Mouse (Mus musculus) liver, embryonic 14.5 days (tissue): Measurements from ENCODE around the gene Cc2d2b. TPM values are rescaled to one million over a fixed set of nuclear protein-coding genes. Genes with fewer than 3 reads are reported as not detected.

Source experiments
- ATAC-seq: fragments of 200-750 bp; cut with Nextera tagmentation; 2 replicates; pipeline ENCODE4 v1.8.0; 2017; ENCODE audit warnings: moderate number of reproducible peaks, mild to moderate bottlenecking, moderate library complexity; ENCODE audit not compliant: insufficient read depth
- DNase-seq, 3 experiments: peaks; one replicate each; pipeline ENCODE4 v3.0.0-alpha.2; 2012 to 2013; ENCODE audit warnings: low read depth in 3 of 3, low spot score in 3 of 3
- H3K27ac ChIP-seq: fragments of 300-500 bp; sonication (generic); 2 replicates; pipeline ENCODE4 v1.5.1; 2014; ENCODE audit warnings: moderate library complexity, mild to moderate bottlenecking, control low read depth, inconsistent platforms
- H3K27me3 ChIP-seq: fragments of 300-500 bp; sonication (generic); 2 replicates; pipeline ENCODE4 v1.6.1; 2014; ENCODE audit warnings: mild to moderate bottlenecking, low read length, moderate library complexity; ENCODE audit not compliant: control insufficient read depth, insufficient read depth
- H3K36me3 ChIP-seq: fragments of 300-500 bp; sonication (generic); replicated peaks from 2 replicates; pipeline ENCODE4 v1.6.1; 2014; ENCODE audit warnings: low read depth; ENCODE audit not compliant: control insufficient read depth, insufficient read depth
- H3K4me1 ChIP-seq, 2 experiments: fragments of 200-500 bp in 1 of 2; fragments of 300-500 bp in 1 of 2; sonication (generic) in 1 of 2; replicated peaks; 2 replicates each; pipeline ENCODE4 v1.6.1; 2012 to 2014; ENCODE audit warnings: antibody characterized with exemption in 1 of 2, inconsistent platforms in 1 of 2, low read length in 1 of 2; ENCODE audit not compliant: control insufficient read depth in 2 of 2, insufficient read depth in 2 of 2
- H3K4me2 ChIP-seq: fragments of 300-500 bp; sonication (generic); 2 replicates; pipeline ENCODE4 v1.6.1; 2014; ENCODE audit warnings: low read depth, mild to moderate bottlenecking, control low read depth, moderate library complexity
- H3K4me3 ChIP-seq, 2 experiments: fragments of 200-500 bp in 1 of 2; fragments of 300-500 bp in 1 of 2; sonication (generic) in 1 of 2; 2 replicates each; pipeline ENCODE4 v1.5.1; 2012 to 2014; ENCODE audit warnings: low read depth in 2 of 2, low read length in 2 of 2, mild to moderate bottlenecking in 2 of 2, control low read depth in 1 of 2, inconsistent platforms in 1 of 2, moderate library complexity in 1 of 2; ENCODE audit not compliant: insufficient read depth in 1 of 2
- H3K9ac ChIP-seq: fragments of 300-500 bp; sonication (generic); replicated peaks from 2 replicates; pipeline ENCODE4 v1.6.1; 2014; ENCODE audit warnings: mild to moderate bottlenecking, control low read depth, moderate library complexity
- H3K9me3 ChIP-seq: fragments of 300-500 bp; sonication (generic); 2 replicates; pipeline ENCODE4 v1.6.1; 2016; ENCODE audit warnings: low read length, mixed read lengths; ENCODE audit not compliant: control insufficient read depth
- CTCF ChIP-seq: IDR thresholded peaks from 2 replicates; pipeline ENCODE4 v1.5.1; 2016; ENCODE audit warnings: antibody characterized with exemption, low read depth, control low read depth
- EP300 ChIP-seq: IDR thresholded peaks from 2 replicates; pipeline ENCODE4 v1.6.1; 2016; ENCODE audit warnings: antibody characterized with exemption, low read depth
- WGBS: fragments of 180-500 bp; shearing (Covaris S2); extraction: QIAGEN DNeasy Blood & Tissue Kit; methylation state at CpG from one replicate; pipeline ENCODE4 v1.1.7; 2014; ENCODE audit not compliant: insufficient replicate concordance; 5-methylcytosine and 5-hydroxymethylcytosine counted together
- polyA plus RNA-seq, 2 experiments: library from polyadenylated mRNA; depleted of rRNA in 1 of 2; stranded (reverse) in 1 of 2; unstranded in 1 of 2; fragments of >200 nt; fragmentation: Nextera tagmentation in 1 of 2; extraction: Ambion mirVana in 1 of 2; gene quantifications; 2 replicates each; pipeline versions ENCODE4 v1.2.1 to v1.2.3; 2012 to 2014

The Cc2d2b gene
- polyA plus RNA-seq, 2 experiments = 0.38 to 1.1 TPM

DNA sequence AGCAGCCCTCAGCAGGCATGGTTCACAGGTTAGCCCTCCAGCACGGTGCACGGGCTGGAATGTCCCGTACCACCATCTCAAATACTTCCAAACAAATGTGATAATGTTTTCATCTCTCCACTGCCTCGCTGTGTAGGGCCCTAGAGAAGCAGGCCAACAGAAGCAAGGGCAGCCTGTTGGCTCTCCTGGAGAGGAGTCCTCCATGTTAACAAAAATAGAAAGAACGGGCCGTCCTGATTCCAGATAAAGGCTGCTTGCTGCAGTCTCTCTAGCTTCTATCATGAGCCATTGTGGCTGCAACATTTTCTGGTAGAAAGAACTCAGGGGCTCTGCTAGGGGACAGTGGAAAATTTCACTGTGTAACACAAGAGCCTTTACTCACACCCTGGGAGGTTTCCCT lies 31.6 kb upstream of the Cc2d2b start:
- no peak for TF ChIP-seq CTCF
- no peak for TF ChIP-seq EP300
- Histone ChIP-seq H3K4me2 (no peak overlapping the region), H3K27ac (no peak overlapping the region), H3K9me3 (no peaks in the 10 kb centered on the region), H3K4me1 (no peaks in the 10 kb centered on the region), H3K4me3 (no peak overlapping the region), H3K9ac (no peak overlapping the region), H3K36me3 (no peaks in the 10 kb centered on the region), H3K27me3 (no peaks in the 10 kb centered on the region)
- 52% methylated on average over 6 of the region's 6 CpGs for WGBS
- ATAC-seq = no peak
- DNase-seq = no peak

DNA sequence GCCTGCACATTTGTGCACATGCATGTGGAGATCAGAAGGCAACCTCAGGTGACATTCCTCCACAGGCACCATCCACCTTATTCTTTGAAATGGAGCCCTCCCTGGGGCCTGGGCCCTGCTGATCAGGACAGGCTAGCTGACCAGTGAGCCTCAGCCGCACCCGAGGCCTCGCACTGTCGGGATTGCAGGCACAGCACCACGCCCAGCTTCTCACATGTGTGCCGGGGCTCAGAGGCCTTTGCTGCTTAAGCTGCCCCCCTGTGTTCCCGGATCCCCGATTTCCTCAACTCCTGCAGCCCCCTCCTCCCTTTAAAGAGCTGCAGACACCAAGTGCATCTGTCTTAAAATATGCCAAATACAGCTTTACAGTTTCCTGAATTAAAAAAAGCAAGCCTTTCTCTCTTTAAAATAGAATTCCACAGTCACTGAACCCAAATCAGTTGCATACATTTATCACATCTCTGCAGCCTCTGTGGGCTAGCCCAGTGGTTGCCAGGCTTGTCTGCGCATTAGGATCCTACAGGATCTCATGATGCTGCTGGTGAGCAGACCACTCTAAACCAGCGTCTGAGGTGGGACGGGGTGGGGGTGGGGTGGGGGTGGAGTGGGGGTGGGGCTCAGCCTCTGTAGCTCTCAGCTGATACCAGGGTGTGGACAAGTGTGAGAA lies 29.0 kb upstream of the Cc2d2b start:
- no peaks in the 10 kb centered on the region for H3K9me3 ChIP-seq
- no peak for TF ChIP-seq CTCF
- TF ChIP-seq EP300 = no peak
- DNase-seq (no peak), ATAC-seq (no peak)
- no peak overlapping the region for H3K9ac ChIP-seq
- H3K4me3 ChIP-seq = no peak overlapping the region
- no peak overlapping the region for H3K27ac ChIP-seq
- H3K4me1 ChIP-seq = no peaks in the 10 kb centered on the region
- WGBS = 46% methylated on average over 11 of the region's 11 CpGs
- no peak overlapping the region for H3K4me2 ChIP-seq
- H3K27me3 ChIP-seq = no peaks in the 10 kb centered on the region
- no peaks in the 10 kb centered on the region for H3K36me3 ChIP-seq

DNA sequence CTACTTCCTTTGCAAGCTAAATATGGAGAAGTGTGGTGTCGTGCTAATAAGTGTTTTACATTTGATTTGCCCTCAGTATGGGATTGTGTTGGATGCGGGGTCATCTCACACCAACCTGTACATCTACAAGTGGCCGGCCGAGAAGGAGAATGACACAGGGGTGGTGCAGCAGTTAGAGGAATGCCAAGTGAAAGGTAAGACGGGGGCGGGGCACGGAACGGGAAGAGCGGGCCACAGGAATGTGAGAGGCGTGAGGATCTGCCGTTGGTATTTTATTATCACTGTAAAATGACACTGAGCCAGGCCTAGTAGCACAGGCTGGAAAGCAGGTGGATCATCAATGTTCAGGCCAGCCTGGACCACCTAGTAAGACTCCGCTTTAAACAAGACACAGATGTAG lies 28.2 kb upstream of the Cc2d2b start:
- H3K27ac ChIP-seq = no peak overlapping the region
- no peak for ATAC-seq
- no peaks in the 10 kb centered on the region for H3K27me3 ChIP-seq
- H3K9ac ChIP-seq = no peak overlapping the region
- no peak for DNase-seq
- H3K4me2 ChIP-seq = no peak overlapping the region
- 77% methylated on average over 12 of the region's 12 CpGs for WGBS
- no peaks in the 10 kb centered on the region for H3K36me3 ChIP-seq
- H3K4me1 ChIP-seq = no peaks in the 10 kb centered on the region
- H3K9me3 ChIP-seq = no peaks in the 10 kb centered on the region
- H3K4me3 ChIP-seq = no peak overlapping the region
- TF ChIP-seq CTCF (no peak), EP300 (no peak)

DNA sequence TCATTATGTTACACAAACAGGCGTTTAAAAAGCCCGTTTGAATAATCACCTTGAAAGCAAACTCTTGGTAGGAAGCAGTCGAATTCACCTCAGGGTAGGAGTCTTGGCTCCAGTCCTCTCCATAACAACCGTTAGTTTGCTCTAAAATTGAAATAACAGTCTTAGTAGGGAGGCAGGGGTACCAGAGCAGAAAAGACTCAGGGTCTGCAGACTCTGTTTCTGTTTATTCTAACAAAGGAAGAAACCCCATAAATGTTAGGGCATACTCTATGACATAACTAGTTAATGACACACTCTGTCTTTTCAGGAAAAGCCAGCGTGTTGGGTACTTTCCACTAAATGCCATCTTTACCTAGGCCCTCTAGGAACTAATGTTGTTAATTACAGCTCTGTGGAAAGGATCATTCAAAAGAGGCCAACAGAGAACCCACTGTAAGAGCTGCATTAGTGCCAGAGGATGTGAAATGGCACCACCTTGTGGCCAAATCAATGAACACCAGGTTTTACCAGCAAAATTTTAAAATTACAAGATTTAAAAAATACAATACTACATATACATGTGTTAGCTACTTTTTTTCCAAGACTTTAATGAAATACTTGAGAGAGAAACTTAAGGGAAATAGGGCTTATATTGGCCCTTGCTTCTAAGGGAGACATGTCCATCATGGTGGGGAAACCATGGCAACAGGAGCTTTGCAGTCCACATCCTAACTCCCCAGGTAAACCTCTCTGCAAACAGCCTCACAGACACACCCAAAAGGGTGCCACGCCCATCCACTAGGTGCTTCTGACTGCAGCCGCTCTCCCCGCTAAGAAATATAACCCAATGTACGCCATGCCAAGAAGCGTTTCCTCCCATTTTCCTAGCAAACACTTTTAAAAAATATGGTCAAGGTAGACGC lies 26.2 kb upstream of the Cc2d2b start:
- Histone ChIP-seq H3K27me3 (no peaks in the 10 kb centered on the region), H3K4me1 (no peaks in the 10 kb centered on the region), H3K4me2 (no peak overlapping the region), H3K9me3 (no peaks in the 10 kb centered on the region), H3K9ac (no peak overlapping the region), H3K36me3 (no peaks in the 10 kb centered on the region), H3K27ac (no peak overlapping the region), H3K4me3 (no peak overlapping the region)
- TF ChIP-seq EP300 (no peak), CTCF (peak; percentile 67)
- ATAC-seq (no peak), DNase-seq (no peak)
- WGBS = 49% methylated on average over 11 of the region's 11 CpGs

DNA sequence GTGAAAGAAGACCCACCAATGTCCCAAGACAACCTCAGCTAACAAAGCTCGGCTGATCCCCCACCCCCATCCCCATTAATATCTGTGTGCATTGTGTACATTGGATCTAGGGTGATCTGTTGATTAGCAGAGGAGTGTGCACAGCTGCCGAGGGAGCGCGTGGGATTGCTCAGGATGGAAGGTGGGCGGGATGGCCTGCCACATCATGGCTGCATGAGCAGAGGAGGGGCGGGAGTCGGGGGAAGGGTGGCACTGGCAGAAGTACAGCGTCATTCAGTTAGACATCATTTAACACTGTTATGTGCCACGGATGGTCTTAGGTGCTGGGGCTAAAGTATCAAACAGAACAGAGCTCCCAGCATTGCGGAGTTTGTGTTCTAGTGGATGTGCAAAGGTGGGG lies 25.0 kb upstream of the Cc2d2b start:
- TF ChIP-seq CTCF (no peak), EP300 (no peak)
- Histone ChIP-seq H3K4me3 (no peak overlapping the region), H3K9me3 (no peaks in the 10 kb centered on the region), H3K9ac (no peak overlapping the region), H3K27me3 (no peaks in the 10 kb centered on the region), H3K27ac (no peak overlapping the region), H3K4me1 (no peaks in the 10 kb centered on the region), H3K36me3 (no peaks in the 10 kb centered on the region), H3K4me2 (no peak overlapping the region)
- 57% methylated on average over 10 of the region's 10 CpGs for WGBS
- DNase-seq (no peak), ATAC-seq (no peak)
